Mouse (Mus musculus) forebrain, postnatal 0 days (tissue): ENCODE results near the gene Dscaml1. TPM values are rescaled to one million over a fixed set of nuclear protein-coding genes. Genes with fewer than 3 reads are reported as not detected.

Experiments used
- ATAC-seq: fragments of 200-750 bp; cut with Nextera tagmentation; 2 replicates; pipeline ENCODE4 v1.8.0; 2017; ENCODE audit warnings: mild to moderate bottlenecking, moderate library complexity
- DNase-seq: peaks from one replicate; pipeline ENCODE4 v3.0.0-alpha.2; 2015
- H3K27ac ChIP-seq: fragments of 300-500 bp; sonication (generic); 2 replicates; pipeline ENCODE4 v1.5.1; 2014; ENCODE audit warnings: low read depth, mild to moderate bottlenecking, antibody characterized with exemption, low read length, moderate library complexity, mixed read lengths
- H3K27me3 ChIP-seq: fragments of 300-500 bp; sonication (generic); 2 replicates; pipeline ENCODE4 v1.6.1; 2014; ENCODE audit warnings: mild to moderate bottlenecking, low read length, mixed read lengths; ENCODE audit not compliant: insufficient read depth
- H3K36me3 ChIP-seq: fragments of 300-500 bp; sonication (generic); 2 replicates; pipeline ENCODE4 v1.6.1; 2014; ENCODE audit warnings: mild to moderate bottlenecking, moderate library complexity; ENCODE audit not compliant: insufficient read depth
- H3K4me1 ChIP-seq: fragments of 300-500 bp; sonication (generic); 2 replicates; pipeline ENCODE4 v1.6.1; 2014; ENCODE audit warnings: antibody characterized with exemption; ENCODE audit not compliant: insufficient read depth
- H3K4me2 ChIP-seq: fragments of 300-500 bp; sonication (generic); 2 replicates; pipeline ENCODE4 v1.6.1; 2014; ENCODE audit warnings: low read depth, mild to moderate bottlenecking, moderate library complexity
- H3K4me3 ChIP-seq: fragments of 300-500 bp; sonication (generic); 2 replicates; pipeline ENCODE4 v1.5.1; 2014; ENCODE audit warnings: low read depth, low read length, mixed read lengths
- H3K9ac ChIP-seq: fragments of 300-500 bp; sonication (generic); 2 replicates; pipeline ENCODE4 v1.6.1; 2014; ENCODE audit warnings: mild to moderate bottlenecking
- H3K9me3 ChIP-seq: fragments of 300-500 bp; sonication (generic); 2 replicates; pipeline ENCODE4 v1.6.1; 2016; ENCODE audit warnings: low read length
- CTCF ChIP-seq: sonication (generic); IDR thresholded peaks from 2 replicates; pipeline ENCODE4 v1.5.1; 2016; ENCODE audit warnings: antibody characterized with exemption, control low read depth, low read depth
- WGBS: fragments of 180-500 bp; shearing (Covaris S2); extraction: QIAGEN DNeasy Blood & Tissue Kit; methylation state at CpG from one replicate; pipeline ENCODE4 v1.1.7; 2014; 5-methylcytosine and 5-hydroxymethylcytosine counted together
- polyA plus RNA-seq: library from polyadenylated mRNA; unstranded; fragments of >200 nt; fragmentation: Nextera tagmentation; extraction: Ambion mirVana; gene quantifications from 2 replicates; pipeline ENCODE4 v1.2.1, GENCODE M21; 2015
- total RNA-seq: library from RNA; depleted of rRNA; stranded (reverse); fragments of >200 nt; gene quantifications from 2 replicates; pipeline ENCODE4 v1.2.3, GENCODE M21; 2014

Gene Dscaml1
- total and polyA plus RNA-seq, 2 experiments from 2014 or later: 19.6 to 42.6 TPM

DNA sequence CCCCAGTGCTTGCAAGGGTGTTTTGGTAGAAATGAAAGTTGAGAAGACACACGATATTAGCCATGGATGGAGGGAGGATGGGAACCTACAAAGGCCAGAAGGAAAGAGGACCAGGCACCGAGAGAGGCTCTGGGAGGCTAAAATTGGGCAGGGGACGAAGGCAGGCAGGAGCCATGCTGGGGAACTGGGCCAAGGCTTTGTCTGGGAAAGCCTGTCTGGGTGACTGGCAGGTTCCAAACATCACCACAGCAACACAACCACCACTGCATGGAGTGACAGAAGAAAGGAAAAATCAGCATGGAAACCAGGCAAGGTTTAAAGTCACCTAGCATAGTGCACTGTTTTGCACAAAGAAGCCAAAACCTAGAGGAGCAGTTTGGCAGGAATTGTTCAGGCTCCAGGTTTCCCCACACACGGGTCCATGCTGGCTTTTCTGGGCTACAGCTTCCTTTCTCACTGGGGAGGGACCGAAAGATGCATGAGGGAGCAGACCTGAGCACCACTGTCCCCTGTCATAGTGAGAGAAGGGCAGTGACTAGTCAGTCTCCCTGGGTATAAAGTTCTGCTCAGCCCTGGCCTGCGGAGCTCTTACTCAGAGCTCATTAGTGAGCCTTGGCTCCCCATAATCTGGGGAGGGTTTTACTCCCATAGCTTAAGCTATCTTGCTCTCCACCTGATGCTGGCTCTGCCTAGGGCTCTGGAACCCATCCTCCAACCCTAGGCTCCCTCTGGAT, 211.9 kb downstream of the Dscaml1 start:
- ATAC-seq: peak; percentile 47; the same call in 1 of the 2 replicates
- H3K27ac ChIP-seq: peak overlapping the region; percentile 62
- 0 out of 2 replicates have a peak, but pooled peaks cover 9% of the 10 kb centered on the region for H3K4me1 ChIP-seq
- H3K27me3 ChIP-seq: no peaks in the 10 kb centered on the region
- no peak overlapping the region for H3K9ac ChIP-seq
- no peak for TF ChIP-seq CTCF
- WGBS: 47% methylated on average over 6 of the region's 6 CpGs
- H3K9me3 ChIP-seq: no peaks in the 10 kb centered on the region
- no peaks in the 10 kb centered on the region for H3K36me3 ChIP-seq
- no peak overlapping the region for H3K4me2 ChIP-seq
- H3K4me3 ChIP-seq: no peak overlapping the region
- no peak for DNase-seq

DNA sequence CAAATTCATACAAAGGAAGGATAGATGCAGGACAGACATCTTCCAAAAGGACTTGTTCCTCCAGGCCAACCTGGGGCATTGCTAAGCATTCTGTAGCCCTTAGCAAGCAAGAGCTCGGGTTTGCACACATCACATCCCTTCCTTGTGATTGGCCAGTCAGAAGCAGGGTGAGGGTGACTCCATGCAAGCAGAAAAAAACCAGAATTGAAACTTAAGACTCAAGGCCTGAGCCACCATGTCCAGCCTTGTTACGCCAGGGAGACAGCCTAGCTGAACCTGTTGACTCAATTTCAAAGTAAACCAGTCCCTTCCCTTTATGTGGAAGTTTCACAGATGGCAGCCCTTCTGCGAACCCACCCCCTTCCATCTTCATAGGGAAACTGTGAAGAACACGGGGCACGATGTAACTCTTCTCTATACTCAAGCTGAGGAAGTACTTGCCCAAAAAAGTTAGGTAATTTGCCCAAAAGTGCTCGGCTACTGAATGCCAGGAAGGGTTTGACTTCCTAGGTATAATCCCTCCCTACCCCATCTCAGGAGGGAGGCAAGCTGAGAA, 218.5 kb downstream of the Dscaml1 start:
- ATAC-seq: no peak
- Histone ChIP-seq H3K27ac (no peak overlapping the region), H3K36me3 (no peaks in the 10 kb centered on the region)

DNA sequence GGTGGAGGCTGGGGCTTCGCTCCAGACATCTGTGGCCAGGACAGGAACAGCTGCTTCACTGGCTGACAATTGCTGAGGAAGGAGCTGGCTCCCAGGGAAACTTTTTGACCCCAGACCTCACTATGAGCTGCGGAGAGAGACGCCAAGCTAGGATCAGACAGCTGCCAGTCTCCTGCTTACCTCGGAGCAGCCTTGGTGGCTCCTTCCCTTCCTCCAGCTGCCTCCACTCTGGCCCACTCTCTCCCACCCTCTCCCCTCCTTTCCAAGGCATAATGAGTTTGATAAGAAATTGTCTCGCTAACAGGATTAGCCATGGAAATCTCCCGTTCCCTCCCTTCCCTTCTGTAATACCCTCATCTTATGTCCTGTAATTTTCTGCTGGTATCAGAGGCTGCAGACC, 219.1 kb downstream of the Dscaml1 start:
- Histone ChIP-seq H3K36me3 (no peaks in the 10 kb centered on the region), H3K9ac (no peak overlapping the region), H3K27me3 (no peaks in the 10 kb centered on the region), H3K4me3 (no peak overlapping the region), H3K9me3 (no peaks in the 10 kb centered on the region), H3K4me1 (0 out of 2 replicates have a peak, but pooled peaks cover 4% of the 10 kb centered on the region), H3K27ac (no peak overlapping the region), H3K4me2 (no peak overlapping the region)
- DNase-seq (no peak), ATAC-seq (no peak)
- 34% methylated on average over 6 of the region's 6 CpGs for WGBS
- no peak for TF ChIP-seq CTCF

More for the DNA sequence above, 218.5 kb downstream of the Dscaml1 start:
- Histone ChIP-seq H3K9ac (no peak overlapping the region), H3K4me2 (no peak overlapping the region), H3K4me3 (no peak overlapping the region), H3K27me3 (no peaks in the 10 kb centered on the region), H3K4me1 (0 out of 2 replicates have a peak, but pooled peaks cover 4% of the 10 kb centered on the region), H3K9me3 (no peaks in the 10 kb centered on the region)
- DNase-seq: no peak
- 65% methylated on average over 6 of the region's 6 CpGs for WGBS
- no peak for TF ChIP-seq CTCF

DNA sequence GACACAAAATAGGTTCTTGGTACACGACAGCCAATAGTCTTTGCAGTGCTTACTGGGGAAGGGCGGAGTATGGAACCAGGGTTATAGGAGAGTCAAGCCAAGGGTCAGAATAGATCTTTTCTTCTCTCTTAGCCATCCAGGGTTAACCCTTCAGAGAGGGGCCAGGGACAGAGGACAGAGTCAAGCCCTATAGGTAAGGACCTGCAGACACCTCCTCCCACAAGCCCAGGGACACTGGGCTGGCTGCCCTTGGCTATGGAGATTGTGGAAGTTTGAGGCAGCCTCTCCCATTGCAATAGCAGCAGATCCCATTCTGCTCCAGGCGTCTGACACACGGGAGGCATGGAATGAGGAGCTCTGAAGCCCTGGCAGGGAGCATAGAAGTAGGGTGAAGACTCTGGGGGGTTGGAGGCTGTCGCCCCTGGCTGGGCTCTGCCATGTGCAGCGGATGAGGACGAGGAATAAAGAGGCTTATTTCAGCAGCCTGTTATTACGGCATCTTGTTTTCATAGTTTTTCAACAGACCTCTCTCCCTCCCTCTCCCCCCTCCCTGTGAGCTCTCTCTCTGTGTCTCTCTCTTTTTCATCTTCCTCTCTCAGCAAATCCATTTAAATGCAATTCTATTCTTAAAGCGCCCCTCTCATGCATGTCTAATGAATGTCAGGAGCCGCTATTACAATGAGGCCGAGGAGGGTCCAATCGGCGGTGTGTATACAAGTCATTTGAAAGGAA, 224.8 kb downstream of the Dscaml1 start:
- TF ChIP-seq CTCF: no peak
- peak; percentile 87 for ATAC-seq
- no peak overlapping the region for H3K4me3 ChIP-seq
- H3K4me1 ChIP-seq: peaks cover 16% of the 10 kb centered on the region
- H3K9ac ChIP-seq: no peak overlapping the region; the same call in 1 of the 2 replicates
- peak; percentile 67 for DNase-seq
- WGBS: 12% methylated on average over 13 of the region's 13 CpGs
- peak overlapping the region; percentile 88 for H3K27ac ChIP-seq
- no peaks in the 10 kb centered on the region for H3K36me3 ChIP-seq
- peak overlapping the region; percentile 36 for H3K4me2 ChIP-seq
- H3K27me3 ChIP-seq: no peaks in the 10 kb centered on the region
- H3K9me3 ChIP-seq: no peaks in the 10 kb centered on the region

DNA sequence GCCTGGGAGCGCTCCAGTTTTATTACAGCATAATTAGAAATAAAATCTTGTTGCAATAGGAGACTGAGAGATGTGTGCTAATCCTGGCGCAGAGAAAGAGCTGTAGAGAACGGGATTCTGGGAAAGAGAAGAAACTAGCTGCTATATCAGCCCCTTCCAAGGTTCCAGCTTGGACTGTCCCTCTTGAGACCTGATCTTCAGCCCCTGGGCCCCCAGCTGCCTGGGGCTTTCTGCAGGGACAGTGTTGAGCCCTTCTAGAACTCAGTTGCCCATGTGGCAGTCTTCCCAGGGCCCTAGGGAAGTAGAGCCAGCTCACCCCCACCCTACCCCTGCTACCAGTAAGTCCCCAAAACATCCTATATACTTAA, 225.4 kb downstream of the Dscaml1 start:
- H3K9me3 ChIP-seq: no peaks in the 10 kb centered on the region
- 11% methylated on average over 3 of the region's 3 CpGs for WGBS
- no peak for ATAC-seq
- no peak overlapping the region for H3K9ac ChIP-seq
- H3K4me1 ChIP-seq: peaks cover 19% of the 10 kb centered on the region
- no peaks in the 10 kb centered on the region for H3K36me3 ChIP-seq
- H3K4me3 ChIP-seq: no peak overlapping the region
- peak overlapping the region; percentile 36; the same call in 1 of the 2 replicates for H3K4me2 ChIP-seq
- H3K27ac ChIP-seq: peak overlapping the region; percentile 88
- no peak for TF ChIP-seq CTCF
- no peaks in the 10 kb centered on the region for H3K27me3 ChIP-seq
- no peak for DNase-seq

DNA sequence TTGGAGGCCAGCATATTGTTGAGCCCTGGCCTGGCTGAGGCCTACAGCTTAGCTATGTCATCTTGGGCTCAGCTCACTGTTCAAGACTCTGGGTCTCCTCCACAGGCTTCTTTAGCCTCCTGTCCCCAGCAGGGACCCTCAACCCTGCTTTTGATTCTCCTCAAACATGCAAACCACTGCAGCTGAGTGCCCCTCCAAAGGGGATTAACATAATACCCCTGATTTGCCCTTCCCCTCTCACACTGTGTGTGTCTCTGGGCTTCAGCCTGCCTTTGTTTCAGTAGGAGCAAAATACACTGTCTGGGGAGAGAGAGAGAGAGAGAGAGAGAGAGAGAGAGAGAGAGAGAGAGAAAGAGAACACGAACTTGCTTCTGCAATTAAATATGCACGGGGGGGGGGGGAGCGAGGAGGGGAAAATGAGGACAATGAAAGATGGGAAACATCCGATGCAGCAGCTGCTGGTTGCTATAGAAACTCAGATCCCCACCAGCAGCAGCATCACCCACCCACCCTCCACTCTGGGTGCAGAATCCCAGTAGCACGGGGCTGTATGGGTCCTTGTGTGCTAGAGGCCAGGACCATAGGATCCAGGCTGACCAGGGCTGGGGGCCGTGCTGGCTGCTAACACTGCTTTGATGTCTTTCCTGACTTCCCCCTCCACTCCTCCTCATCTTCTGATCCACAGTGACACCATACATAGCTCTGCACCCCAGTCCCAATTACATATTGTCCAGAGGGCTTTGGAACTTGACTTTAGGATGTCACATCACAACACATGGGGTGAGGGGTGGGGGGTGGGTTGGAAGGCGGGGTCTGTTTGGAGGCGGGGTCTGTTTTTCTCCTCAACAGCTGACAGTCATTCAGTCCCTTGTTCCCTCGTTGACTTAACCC, 231.0 kb downstream of the Dscaml1 start:
- Histone ChIP-seq H3K36me3 (no peaks in the 10 kb centered on the region; the same call in 1 of the 2 replicates), H3K27me3 (no peaks in the 10 kb centered on the region), H3K27ac (peak overlapping the region; percentile 91), H3K9me3 (no peaks in the 10 kb centered on the region), H3K4me1 (peaks cover 9% of the 10 kb centered on the region), H3K4me3 (no peak overlapping the region), H3K4me2 (peak overlapping the region; percentile 0; the same call in 1 of the 2 replicates), H3K9ac (0 out of 2 replicates have a peak overlapping the region, but pooled peaks have one; percentile 2)
- ATAC-seq (peak; percentile 93), DNase-seq (peak; percentile 80)
- TF ChIP-seq CTCF: no peak
- WGBS: 3% methylated on average over 8 of the region's 9 CpGs
